Mouse (Mus musculus) liver, adult 2 months (tissue): Measurements from ENCODE around the gene Gm20388. TPM values are rescaled to one million over a fixed set of nuclear protein-coding genes. Genes with fewer than 3 reads are reported as not detected.

Source experiments
- DNase-seq: peaks from one replicate; pipeline ENCODE4 v3.0.0-alpha.2; 2011; ENCODE audit warnings: low read depth, low spot score; ENCODE audit errors: extremely low read depth
- H3K27ac ChIP-seq: fragments of 200-500 bp; replicated peaks from 2 replicates; pipeline ENCODE4 v1.5.1; 2012; ENCODE audit warnings: low read depth, mild to moderate bottlenecking, control low read depth, inconsistent platforms, low read length; ENCODE audit not compliant: insufficient read depth
- H3K27me3 ChIP-seq: fragments of 200-500 bp; 2 replicates; pipeline ENCODE4 v1.6.1; 2012; ENCODE audit warnings: mild to moderate bottlenecking, moderate library complexity, low read length, inconsistent platforms; ENCODE audit not compliant: control insufficient read depth, insufficient read depth
- H3K36me3 ChIP-seq: fragments of 200-500 bp; 2 replicates; pipeline ENCODE4 v1.6.1; 2012; ENCODE audit warnings: low read length, inconsistent platforms; ENCODE audit not compliant: control insufficient read depth, insufficient read depth
- H3K4me1 ChIP-seq: fragments of 200-500 bp; 2 replicates; pipeline ENCODE4 v1.6.1; 2011; ENCODE audit warnings: low read length; ENCODE audit not compliant: control insufficient read depth, insufficient read depth
- H3K4me3 ChIP-seq: fragments of 200-500 bp; 2 replicates; pipeline ENCODE4 v1.5.1; 2011; ENCODE audit warnings: low read depth, mild to moderate bottlenecking, control low read depth, low read length, moderate library complexity; ENCODE audit not compliant: insufficient read depth
- H3K79me2 ChIP-seq: fragments of 200-500 bp; 2 replicates; pipeline ENCODE4 v1.6.1; 2012; ENCODE audit warnings: inconsistent platforms, mild to moderate bottlenecking, low read length, moderate library complexity; ENCODE audit not compliant: control insufficient read depth, insufficient read depth
- H3K9ac ChIP-seq: fragments of 200-500 bp; 2 replicates; pipeline ENCODE4 v1.6.1; 2012; ENCODE audit warnings: low read depth, mild to moderate bottlenecking, control low read depth, inconsistent platforms, low read length
- CTCF ChIP-seq: fragments of 200-500 bp; IDR thresholded peaks from 2 replicates; pipeline ENCODE4 v1.5.1; 2011; ENCODE audit warnings: low read depth, low read length, control low read depth
- POLR2A ChIP-seq: fragments of 200-500 bp; IDR thresholded peaks from 2 replicates; pipeline ENCODE4 v1.6.1; 2011; ENCODE audit warnings: low read length, control low read depth; ENCODE audit not compliant: insufficient read depth; ENCODE audit errors: extremely low read depth
- WGBS: fragments of 180-500 bp; shearing (Covaris S2); methylation state at CpG from one replicate; pipeline ENCODE4 v1.1.7; 2018; 5-methylcytosine and 5-hydroxymethylcytosine counted together
- polyA plus RNA-seq: library from polyadenylated mRNA; depleted of rRNA; stranded (reverse); fragments of >200 nt; gene quantifications from 2 replicates; pipeline ENCODE4 v1.2.3, GENCODE M21; 2012
- total RNA-seq: library from RNA; depleted of rRNA; stranded (reverse); fragments of >200 nt; gene quantifications from 2 replicates; pipeline ENCODE4 v1.2.3, GENCODE M21; 2014

Gene Gm20388
- total and polyA plus RNA-seq, 2 experiments: 6.4 to 19.9 TPM

GRCm38 (mm10) chr8:122259351-122259750, 2348.7 kb downstream of the Gm20388 start:
- peak; percentile 29 for DNase-seq
- no peaks in the 10 kb centered on the region for H3K27me3 ChIP-seq

DNA sequence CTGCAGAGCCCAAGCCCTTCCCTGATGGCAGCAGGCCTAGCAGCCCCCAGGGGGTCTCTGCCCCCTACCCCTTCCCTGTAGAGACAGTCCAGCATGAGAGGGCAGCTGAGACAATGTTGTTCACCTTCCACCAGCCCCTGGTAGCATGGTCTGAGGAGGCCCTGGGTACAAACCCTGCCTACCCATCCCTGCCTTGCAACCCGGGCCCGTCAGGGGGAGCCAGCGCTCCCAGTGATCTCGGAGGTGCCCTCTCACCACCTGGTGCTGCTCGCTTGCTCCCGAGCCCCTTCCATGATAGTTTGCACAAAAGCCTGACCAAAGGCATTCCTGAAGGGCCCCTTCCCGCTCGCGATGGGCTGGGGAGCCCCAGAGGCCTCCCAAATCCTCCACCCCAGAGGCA, 2350.1 kb downstream of the Gm20388 start:
- WGBS: 84% methylated on average over 9 of the region's 9 CpGs
- no peaks in the 10 kb centered on the region for H3K27me3 ChIP-seq
- H3K36me3 ChIP-seq: no peaks in the 10 kb centered on the region
- no peak for DNase-seq
- no peaks in the 10 kb centered on the region for H3K4me1 ChIP-seq
- TF ChIP-seq POLR2A: no peak
- TF ChIP-seq CTCF: no peak
- no peak overlapping the region for H3K27ac ChIP-seq
- no peak overlapping the region for H3K4me3 ChIP-seq
- H3K9ac ChIP-seq: no peak overlapping the region
- H3K79me2 ChIP-seq: no peaks in the 10 kb centered on the region

More at GRCm38 (mm10) chr8:122259351-122259750, 2348.7 kb downstream of the Gm20388 start:
- Histone ChIP-seq H3K9ac (no peak overlapping the region), H3K36me3 (no peaks in the 10 kb centered on the region), H3K4me3 (no peak overlapping the region), H3K27ac (no peak overlapping the region), H3K4me1 (no peaks in the 10 kb centered on the region), H3K79me2 (no peaks in the 10 kb centered on the region)
- TF ChIP-seq POLR2A (no peak), CTCF (peak; percentile 94)
- WGBS: 80% methylated on average over 2 of the region's 2 CpGs

DNA sequence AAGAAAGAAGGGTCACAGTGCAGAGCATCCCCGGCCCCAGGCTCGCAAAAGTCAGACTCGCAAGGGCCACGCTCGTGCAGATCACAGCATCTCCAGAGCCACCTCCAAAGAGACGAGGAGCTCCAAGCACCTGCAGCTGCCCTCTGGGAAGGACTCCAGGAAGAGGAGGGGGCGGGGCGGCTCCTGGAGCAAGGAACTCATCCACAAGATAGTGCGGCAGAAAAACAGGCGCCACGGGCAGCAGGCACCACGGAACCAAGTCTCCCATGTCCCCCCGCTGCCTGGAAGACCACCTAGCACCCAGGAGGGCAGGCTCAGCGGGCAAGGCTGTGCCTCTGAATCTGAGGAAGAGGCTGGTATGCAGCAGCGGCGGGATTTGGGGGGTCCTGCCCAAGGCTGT, 2352.2 kb downstream of the Gm20388 start:
- H3K4me3 ChIP-seq: no peak overlapping the region
- TF ChIP-seq CTCF: no peak
- no peak for TF ChIP-seq POLR2A
- no peaks in the 10 kb centered on the region for H3K4me1 ChIP-seq
- WGBS: 69% methylated on average over 16 of the region's 16 CpGs
- H3K36me3 ChIP-seq: no peaks in the 10 kb centered on the region
- no peak overlapping the region for H3K9ac ChIP-seq
- DNase-seq: no peak
- no peaks in the 10 kb centered on the region for H3K27me3 ChIP-seq
- H3K79me2 ChIP-seq: no peaks in the 10 kb centered on the region
- no peak overlapping the region for H3K27ac ChIP-seq

DNA sequence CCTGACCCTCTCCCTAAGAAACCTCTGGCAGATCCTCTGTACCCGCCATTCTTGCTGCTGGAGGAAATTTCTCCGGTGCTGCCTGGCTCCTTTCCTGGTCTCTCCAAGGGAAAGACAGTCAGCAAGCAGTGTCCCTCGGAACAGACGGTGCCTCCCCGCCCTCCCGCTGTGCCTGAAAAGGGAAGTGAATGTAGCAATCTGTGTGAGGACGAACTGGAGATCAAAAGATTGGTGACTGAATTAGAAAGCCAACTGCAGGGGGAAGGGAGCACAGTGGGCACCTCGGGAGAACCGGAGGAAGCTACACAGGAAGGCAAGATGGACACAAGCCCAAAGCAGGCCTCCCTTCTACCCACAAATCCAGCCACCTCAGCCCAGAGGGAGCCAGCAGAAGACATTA, 2353.6 kb downstream of the Gm20388 start:
- Histone ChIP-seq H3K4me1 (no peaks in the 10 kb centered on the region), H3K36me3 (no peaks in the 10 kb centered on the region), H3K79me2 (no peaks in the 10 kb centered on the region), H3K27ac (no peak overlapping the region), H3K9ac (no peak overlapping the region), H3K27me3 (no peaks in the 10 kb centered on the region), H3K4me3 (no peak overlapping the region)
- 41% methylated on average over 9 of the region's 9 CpGs for WGBS
- no peak for TF ChIP-seq CTCF
- no peak for TF ChIP-seq POLR2A
- no peak for DNase-seq

GRCm38 (mm10) chr8:122265522-122265921, 2354.9 kb downstream of the Gm20388 start:
- H3K9ac ChIP-seq: no peak overlapping the region
- H3K4me3 ChIP-seq: no peak overlapping the region
- TF ChIP-seq POLR2A: no peak
- TF ChIP-seq CTCF: no peak
- DNase-seq: no peak
- no peaks in the 10 kb centered on the region for H3K79me2 ChIP-seq
- 82% methylated on average over 8 of the region's 8 CpGs for WGBS
- no peak overlapping the region for H3K27ac ChIP-seq
- H3K4me1 ChIP-seq: no peaks in the 10 kb centered on the region
- no peaks in the 10 kb centered on the region for H3K27me3 ChIP-seq
- no peaks in the 10 kb centered on the region for H3K36me3 ChIP-seq

GRCm38 (mm10) chr8:122266867-122267266, 2356.2 kb downstream of the Gm20388 start:
- Histone ChIP-seq H3K9ac (no peak overlapping the region), H3K36me3 (no peaks in the 10 kb centered on the region), H3K4me3 (no peak overlapping the region), H3K27me3 (no peaks in the 10 kb centered on the region), H3K79me2 (no peaks in the 10 kb centered on the region), H3K27ac (no peak overlapping the region), H3K4me1 (no peaks in the 10 kb centered on the region)
- 85% methylated on average over 13 of the region's 13 CpGs for WGBS
- no peak for DNase-seq
- no peak for TF ChIP-seq CTCF
